Mouse (Mus musculus): ENCODE measurements around the gene Rpl41.
"Not testable (repeated sequence)": the region's sequence is repeated elsewhere in the genome, so short reads cannot be mapped to it uniquely, and the experiment has no call there.

- not testable (repeated sequence) for TF ChIP-seq GATA1, TAL1 (IDR thresholded peaks at IDR 0.05; ENCODE audit: low read length)
These were observed 1.2 kb upstream of the Rpl41 start for GRCm38 (mm10) chr10:128550144-128550823.
